Mouse (Mus musculus): Measurements from ENCODE around the gene Cnga2.

Cnga2 gene

GRCm38 (mm10) chrX:72047918-72048317 lies 56.3 kb downstream of the Cnga2 start:
- DNase-seq (ENCODE audit: low read depth in 1 of 2, low spot score in 2 of 2): no peak
